Mouse (Mus musculus) lung, embryonic 15.5 days (tissue): ENCODE measurements around the gene Gstp3. TPM values are rescaled to one million over a fixed set of nuclear protein-coding genes. Genes with fewer than 3 reads are reported as not detected.

Experiments used
- ATAC-seq: fragments of 200-750 bp; cut with Nextera tagmentation; 2 replicates; pipeline ENCODE4 v1.8.0; 2017; ENCODE audit warnings: moderate number of reproducible peaks, borderline replicate concordance; ENCODE audit not compliant: low FRiP score, low TSS enrichment; ENCODE audit errors: extremely low read depth
- H3K27ac ChIP-seq: fragments of 300-500 bp; sonication (generic); 2 replicates; pipeline ENCODE4 v1.5.1; 2015; ENCODE audit warnings: moderate library complexity, mild to moderate bottlenecking, inconsistent platforms
- H3K27me3 ChIP-seq: fragments of 300-500 bp; sonication (generic); 2 replicates; pipeline ENCODE4 v1.6.1; 2015; ENCODE audit warnings: inconsistent platforms
- H3K36me3 ChIP-seq: fragments of 300-500 bp; sonication (generic); 2 replicates; pipeline ENCODE4 v1.6.1; 2015; ENCODE audit warnings: inconsistent platforms
- H3K4me1 ChIP-seq: fragments of 300-500 bp; sonication (generic); 2 replicates; pipeline ENCODE4 v1.6.1; 2015; ENCODE audit warnings: inconsistent platforms
- H3K4me2 ChIP-seq: fragments of 300-500 bp; sonication (generic); 2 replicates; pipeline ENCODE4 v1.6.1; 2015; ENCODE audit warnings: inconsistent platforms, mild to moderate bottlenecking, moderate library complexity
- H3K4me3 ChIP-seq: fragments of 300-500 bp; sonication (generic); 2 replicates; pipeline ENCODE4 v1.5.1; 2015; ENCODE audit warnings: mild to moderate bottlenecking, inconsistent platforms
- H3K9ac ChIP-seq: fragments of 300-500 bp; sonication (generic); 2 replicates; pipeline ENCODE4 v1.6.1; 2015; ENCODE audit warnings: inconsistent platforms
- H3K9me3 ChIP-seq: fragments of 300-500 bp; sonication (generic); 2 replicates; pipeline ENCODE4 v1.6.1; 2016; ENCODE audit warnings: inconsistent platforms
- WGBS: fragments of 180-500 bp; shearing (Covaris S2); methylation state at CpG from one replicate; pipeline ENCODE4 v1.1.7; 2015; 5-methylcytosine and 5-hydroxymethylcytosine counted together
- polyA plus RNA-seq: library from polyadenylated mRNA; unstranded; fragments of >200 nt; fragmentation: Nextera tagmentation; extraction: Ambion mirVana; gene quantifications from 2 replicates; pipeline ENCODE4 v1.2.1, GENCODE M21; 2015

Gene Gstp3
- polyA plus RNA-seq, 1 experiment from 2014 or later, result 0.22 TPM

- no peaks in the 10 kb centered on the region for H3K36me3 ChIP-seq
- H3K27ac ChIP-seq, result peak overlapping the region; percentile 63
- H3K4me1 ChIP-seq, result peaks cover 40% of the 10 kb centered on the region
- peak; percentile 16; the same call in 1 of the 2 replicates for ATAC-seq
- H3K4me2 ChIP-seq, result peak overlapping the region; percentile 80
- H3K4me3 ChIP-seq, result peak overlapping the region; percentile 47
- WGBS, result 8% methylated on average over 9 of the region's 9 CpGs
- H3K27me3 ChIP-seq, result peaks cover 35% of the 10 kb centered on the region
- H3K9me3 ChIP-seq, result no peaks in the 10 kb centered on the region
- H3K9ac ChIP-seq, result no peak overlapping the region
Measured at GRCm38 (mm10) chr19:4099056-4099455, 39.7 kb upstream of the Gstp3 start.

DNA sequence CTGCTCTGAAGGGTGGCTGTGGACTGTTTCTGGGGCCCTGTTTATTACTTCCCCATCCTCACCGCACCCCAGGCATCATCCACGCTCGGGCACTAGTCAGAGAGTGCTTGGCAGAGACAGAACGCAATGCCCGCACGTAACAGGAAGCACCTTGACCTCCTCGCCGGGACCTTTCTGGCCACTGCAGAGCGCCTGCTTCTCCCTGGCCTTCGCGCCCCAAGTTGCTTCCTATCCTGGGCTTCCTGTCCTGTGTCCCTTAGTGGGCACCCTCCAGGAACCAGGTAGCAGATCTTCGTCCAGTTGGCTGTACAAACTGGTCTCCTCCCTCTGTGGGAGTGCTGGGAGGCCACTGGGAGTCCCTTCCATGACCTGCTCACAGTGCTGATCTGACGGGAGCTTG, 39.1 kb upstream of the Gstp3 start:
- peaks cover 40% of the 10 kb centered on the region for H3K4me1 ChIP-seq
- WGBS, result 87% methylated on average over 13 of the region's 13 CpGs
- H3K27me3 ChIP-seq, result peaks cover 35% of the 10 kb centered on the region
- H3K4me2 ChIP-seq, result peak overlapping the region; percentile 73; the same call in 1 of the 2 replicates
- no peak overlapping the region for H3K27ac ChIP-seq
- H3K36me3 ChIP-seq, result no peaks in the 10 kb centered on the region
- no peak overlapping the region for H3K4me3 ChIP-seq
- ATAC-seq, result no peak
- H3K9ac ChIP-seq, result no peak overlapping the region
- no peaks in the 10 kb centered on the region for H3K9me3 ChIP-seq

- Histone ChIP-seq H3K36me3 (no peaks in the 10 kb centered on the region), H3K27me3 (peaks cover 30% of the 10 kb centered on the region), H3K27ac (peak overlapping the region; percentile 91), H3K4me3 (peak overlapping the region; percentile 53), H3K4me1 (peaks cover 40% of the 10 kb centered on the region), H3K4me2 (peak overlapping the region; percentile 73), H3K9me3 (no peaks in the 10 kb centered on the region), H3K9ac (peak overlapping the region; percentile 56)
- ATAC-seq, result peak; percentile 37; the same call in 1 of the 2 replicates
- under 1% methylated on average over 21 of the region's 21 CpGs for WGBS
Measured at GRCm38 (mm10) chr19:4097441-4097825, 38.1 kb upstream of the Gstp3 start.

DNA sequence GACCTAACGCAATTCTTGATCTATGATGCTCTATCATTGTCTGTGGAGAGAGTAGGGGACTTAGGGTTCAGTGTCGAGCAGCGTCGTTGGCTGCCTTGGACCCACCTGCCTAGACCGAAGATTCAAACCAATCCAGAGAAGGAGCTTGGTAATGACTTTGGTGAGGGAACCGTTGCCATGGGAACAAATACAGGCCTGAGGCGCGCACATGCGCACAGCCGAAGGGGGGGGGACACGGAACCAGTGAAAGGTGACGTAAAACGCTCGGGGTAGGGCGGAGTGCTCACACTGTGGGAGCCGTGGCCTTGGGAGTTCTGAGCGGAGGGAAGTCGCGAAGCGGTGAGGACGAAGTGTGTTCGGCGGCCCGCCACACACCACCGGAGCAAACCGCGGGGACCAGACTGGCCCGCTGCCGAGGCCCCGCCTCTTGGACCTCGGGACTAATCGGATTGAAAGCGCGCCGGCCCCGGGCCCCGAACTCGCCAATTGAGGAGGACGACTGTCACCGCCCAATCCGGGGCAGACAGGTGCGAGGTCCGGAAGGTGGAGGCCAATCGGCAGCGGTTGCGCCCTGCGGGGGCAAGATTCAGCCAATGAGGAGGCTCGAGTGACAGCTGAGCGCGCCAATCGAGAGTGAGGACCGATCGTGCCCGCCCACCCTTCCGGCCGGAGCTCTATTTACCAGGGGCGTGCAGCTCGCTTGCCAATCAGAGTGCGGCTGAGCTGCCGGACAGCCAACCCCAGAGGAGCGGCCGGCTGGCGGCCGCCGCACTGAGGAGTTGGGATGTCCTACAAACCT, 37.5 kb upstream of the Gstp3 start, which contains the start of gene Cdk2ap2:
Gene Cdk2ap2, plus strand, starts transcription at position 541 of the 799 bp plus-strand sequence.
- peak within 1 kb of the TSS; percentile 73 for H3K4me2 ChIP-seq
- peaks cover 40% of the 10 kb centered on the region for H3K4me1 ChIP-seq
- WGBS, result under 1% methylated on average over 64 of the region's 65 CpGs
- ATAC-seq, result peak; percentile 91
- peak within 1 kb of the TSS; percentile 53 for H3K4me3 ChIP-seq
- no peaks in the 10 kb centered on the region for H3K36me3 ChIP-seq
- peak within 1 kb of the TSS; percentile 56 for H3K9ac ChIP-seq
- peak within 1 kb of the TSS; percentile 91 for H3K27ac ChIP-seq
- peaks cover 24% of the 10 kb centered on the region for H3K27me3 ChIP-seq
- no peaks in the 10 kb centered on the region for H3K9me3 ChIP-seq

GRCm38 (mm10) chr19:4095802-4096201, 36.4 kb upstream of the Gstp3 start:
- Histone ChIP-seq H3K27ac (no peak overlapping the region), H3K4me2 (peak overlapping the region; percentile 73; the same call in 1 of the 2 replicates), H3K4me3 (no peak overlapping the region), H3K9ac (no peak overlapping the region), H3K4me1 (peaks cover 36% of the 10 kb centered on the region), H3K9me3 (no peaks in the 10 kb centered on the region), H3K36me3 (no peaks in the 10 kb centered on the region), H3K27me3 (peaks cover 14% of the 10 kb centered on the region)
- 65% methylated on average over 3 of the region's 3 CpGs for WGBS
- no peak for ATAC-seq

DNA sequence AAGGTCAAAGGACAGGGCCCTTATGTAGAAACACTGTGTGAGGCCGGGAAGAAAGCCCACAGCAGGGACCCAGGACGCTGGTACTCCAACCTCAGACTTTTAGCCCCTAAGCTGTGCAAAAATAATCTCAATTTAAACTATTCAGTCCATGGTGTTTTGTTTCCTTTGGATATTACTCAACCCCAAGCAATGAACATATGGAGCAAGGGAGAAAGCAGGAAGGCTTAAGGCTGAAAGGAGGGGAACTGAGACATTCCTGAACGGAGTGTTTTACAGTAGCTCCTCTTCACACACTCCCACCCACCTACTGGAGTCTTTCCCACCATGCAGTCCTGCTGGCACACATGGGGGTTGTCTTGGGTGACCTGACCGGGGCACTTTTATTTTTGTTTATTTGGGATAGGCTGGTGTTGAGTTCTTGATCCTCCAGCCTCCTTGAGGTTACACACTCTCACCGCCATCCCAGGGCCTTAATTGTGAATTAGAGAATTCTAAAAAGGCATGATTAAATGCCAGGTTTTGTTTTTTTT, 35.5 kb upstream of the Gstp3 start:
- no peak for ATAC-seq
- H3K36me3 ChIP-seq, result no peaks in the 10 kb centered on the region
- no peak overlapping the region for H3K4me3 ChIP-seq
- H3K27me3 ChIP-seq, result peaks cover 4% of the 10 kb centered on the region; the same call in 1 of the 2 replicates
- H3K9me3 ChIP-seq, result no peaks in the 10 kb centered on the region
- H3K27ac ChIP-seq, result no peak overlapping the region
- H3K4me2 ChIP-seq, result no peak overlapping the region
- peaks cover 26% of the 10 kb centered on the region for H3K4me1 ChIP-seq
- 65% methylated on average over 5 of the region's 5 CpGs for WGBS
- no peak overlapping the region for H3K9ac ChIP-seq

- Histone ChIP-seq H3K4me1 (peaks cover 21% of the 10 kb centered on the region), H3K27me3 (peaks cover 3% of the 10 kb centered on the region; the same call in 1 of the 2 replicates), H3K36me3 (no peaks in the 10 kb centered on the region), H3K4me3 (no peak overlapping the region), H3K4me2 (no peak overlapping the region), H3K9me3 (no peaks in the 10 kb centered on the region), H3K27ac (no peak overlapping the region), H3K9ac (no peak overlapping the region)
- 63% methylated on average over 3 of the region's 3 CpGs for WGBS
- ATAC-seq, result no peak
Measured at GRCm38 (mm10) chr19:4094348-4094747, 35.0 kb upstream of the Gstp3 start.

GRCm38 (mm10) chr19:4093772-4094171, 34.4 kb upstream of the Gstp3 start:
- H3K4me1 ChIP-seq, result peaks cover 16% of the 10 kb centered on the region
- no peak overlapping the region for H3K4me3 ChIP-seq
- no peak overlapping the region for H3K27ac ChIP-seq
- H3K36me3 ChIP-seq, result no peaks in the 10 kb centered on the region
- H3K9ac ChIP-seq, result no peak overlapping the region
- 67% methylated on average over 7 of the region's 7 CpGs for WGBS
- H3K9me3 ChIP-seq, result no peaks in the 10 kb centered on the region
- H3K27me3 ChIP-seq, result peaks cover 6% of the 10 kb centered on the region; the same call in 1 of the 2 replicates
- H3K4me2 ChIP-seq, result no peak overlapping the region
- no peak for ATAC-seq

- no peak overlapping the region for H3K4me2 ChIP-seq
- peaks cover 6% of the 10 kb centered on the region; the same call in 1 of the 2 replicates for H3K4me1 ChIP-seq
- no peaks in the 10 kb centered on the region for H3K9me3 ChIP-seq
- peaks cover 6% of the 10 kb centered on the region; the same call in 1 of the 2 replicates for H3K27me3 ChIP-seq
- no peak overlapping the region for H3K9ac ChIP-seq
- ATAC-seq, result no peak
- no peak overlapping the region for H3K27ac ChIP-seq
- no peak overlapping the region for H3K4me3 ChIP-seq
- no peaks in the 10 kb centered on the region for H3K36me3 ChIP-seq
- 56% methylated on average over 3 of the region's 3 CpGs for WGBS
Measured at GRCm38 (mm10) chr19:4092750-4093149, 33.4 kb upstream of the Gstp3 start.

DNA sequence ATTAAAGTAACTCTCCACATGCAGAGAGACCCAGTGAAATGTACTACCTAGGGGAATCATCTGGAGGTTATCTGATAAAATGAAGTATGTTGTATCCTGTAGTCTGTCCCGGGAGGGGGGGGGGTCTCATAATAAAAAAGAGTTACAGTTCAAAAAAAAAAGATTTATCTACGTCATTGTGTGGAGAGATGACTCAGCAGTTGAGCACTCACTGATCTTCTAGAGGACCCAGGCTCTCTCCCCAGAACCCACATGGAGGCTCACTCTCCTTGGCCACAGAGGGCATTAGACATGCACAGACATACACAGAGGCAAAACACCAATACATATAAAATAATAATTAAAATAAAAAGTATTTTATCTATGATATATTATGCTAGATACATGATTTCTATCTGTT, 32.0 kb upstream of the Gstp3 start:
- ATAC-seq, result no peak
- Histone ChIP-seq H3K4me3 (no peak overlapping the region), H3K27ac (no peak overlapping the region), H3K36me3 (no peaks in the 10 kb centered on the region), H3K4me2 (no peak overlapping the region), H3K9ac (no peak overlapping the region), H3K9me3 (no peaks in the 10 kb centered on the region), H3K4me1 (0 out of 2 replicates have a peak, but pooled peaks cover 2% of the 10 kb centered on the region), H3K27me3 (peaks cover 6% of the 10 kb centered on the region; the same call in 1 of the 2 replicates)
- WGBS, result 47% methylated on average over 2 of the region's 2 CpGs

DNA sequence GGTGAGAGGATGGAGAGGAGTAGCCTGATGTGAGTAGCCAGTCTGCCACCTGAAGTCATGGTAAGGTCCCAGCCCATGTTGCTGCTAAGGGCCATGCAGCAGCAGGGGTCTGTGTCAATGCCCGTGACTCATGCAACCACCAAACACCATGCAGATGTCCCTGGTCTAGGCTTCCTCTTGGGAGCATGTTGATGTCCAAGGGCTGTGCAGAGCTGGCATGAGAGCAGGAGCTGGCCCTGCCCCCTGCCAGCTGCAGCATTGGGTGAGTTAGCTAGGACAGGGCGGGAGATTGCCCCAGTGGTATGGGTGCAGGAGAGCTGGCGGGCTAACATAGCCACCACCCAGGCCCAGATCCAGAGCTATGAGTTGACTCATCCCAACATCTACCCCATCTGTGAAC, 31.1 kb upstream of the Gstp3 start:
- H3K36me3 ChIP-seq, result no peaks in the 10 kb centered on the region

DNA sequence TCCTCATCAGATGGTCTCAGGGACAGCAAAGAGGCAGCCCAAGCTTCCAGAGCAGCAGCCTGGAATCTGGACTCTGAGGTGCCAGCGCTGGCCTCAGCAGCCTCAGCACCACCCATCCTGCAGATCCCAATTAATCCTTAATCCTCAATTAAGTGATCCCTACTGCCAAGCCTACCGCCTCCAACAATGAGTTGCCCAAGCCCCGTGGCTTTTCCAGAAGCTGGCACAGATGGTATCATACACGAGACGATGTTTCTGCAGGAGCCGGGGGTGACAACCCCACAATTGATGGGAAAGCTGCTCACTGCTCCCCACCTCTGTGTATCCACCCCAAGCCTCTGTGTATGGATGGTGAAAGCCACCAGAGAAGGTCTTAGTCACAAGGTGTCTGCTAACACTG, 29.8 kb upstream of the Gstp3 start:
- no peaks in the 10 kb centered on the region for H3K9me3 ChIP-seq
- H3K27ac ChIP-seq, result no peak overlapping the region
- no peak overlapping the region for H3K4me3 ChIP-seq
- WGBS, result 73% methylated on average over 6 of the region's 6 CpGs
- no peak overlapping the region for H3K4me2 ChIP-seq
- no peak overlapping the region for H3K9ac ChIP-seq
- peaks cover 13% of the 10 kb centered on the region; the same call in 1 of the 2 replicates for H3K27me3 ChIP-seq
- no peak for ATAC-seq
- H3K36me3 ChIP-seq, result no peaks in the 10 kb centered on the region
- H3K4me1 ChIP-seq, result no peaks in the 10 kb centered on the region

More for the DNA sequence above, 31.1 kb upstream of the Gstp3 start:
- Histone ChIP-seq H3K4me2 (no peak overlapping the region), H3K27me3 (peaks cover 6% of the 10 kb centered on the region; the same call in 1 of the 2 replicates), H3K9ac (no peak overlapping the region), H3K27ac (no peak overlapping the region), H3K9me3 (no peaks in the 10 kb centered on the region), H3K4me1 (no peaks in the 10 kb centered on the region), H3K4me3 (no peak overlapping the region)
- no peak for ATAC-seq
- WGBS, result 80% methylated on average over 3 of the region's 3 CpGs
